Mouse (Mus musculus): ENCODE results near the gene Prdx1. TPM values are rescaled to one million over a fixed set of nuclear protein-coding genes. Genes with fewer than 3 reads are reported as not detected.

Prdx1 gene
- polyA plus RNA-seq, 1 experiment from 2014 or later, result 1,105 TPM

DNA sequence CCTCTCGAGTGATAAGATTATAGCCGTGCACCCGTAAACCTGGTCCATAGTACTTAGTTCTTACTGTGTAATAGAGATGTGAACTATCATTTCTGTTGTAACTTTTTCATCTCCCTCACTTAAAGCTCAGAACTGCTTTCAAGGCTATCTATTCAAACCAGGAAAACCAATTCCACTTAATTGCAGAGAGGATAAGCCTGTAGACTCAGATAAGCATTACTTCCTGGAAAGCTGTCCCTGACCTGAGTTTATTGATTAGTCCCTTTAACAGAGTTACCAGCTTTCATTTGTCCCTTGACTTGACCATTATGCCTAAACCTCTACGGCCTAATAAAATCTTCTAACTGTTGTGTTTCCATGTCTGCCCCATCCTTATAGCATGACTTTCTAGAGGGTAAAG, 1.4 kb upstream of the Prdx1 start:
- WGBS, result 92% methylated on average over 4 of the region's 4 CpGs

DNA sequence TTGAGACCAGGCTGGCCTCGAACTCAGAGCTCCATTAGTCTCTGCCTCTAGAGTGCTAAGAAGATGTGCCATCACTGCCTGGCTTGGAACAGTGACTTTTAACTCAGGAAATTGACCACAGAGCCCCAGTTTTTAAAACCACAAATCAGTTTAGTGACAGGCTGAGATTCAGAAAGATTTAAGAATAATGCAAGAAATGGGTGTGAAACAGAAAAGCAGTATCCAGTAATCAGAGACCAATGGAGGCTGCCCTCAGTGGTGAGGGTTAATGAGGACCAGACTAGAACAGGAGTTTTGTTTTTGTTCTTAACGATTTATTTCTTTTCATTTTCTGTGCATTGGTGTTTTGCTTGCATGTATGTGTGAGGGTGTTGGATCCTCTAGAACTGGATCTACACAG, 679 bp upstream of the Prdx1 start:
- 60% methylated on average over 2 of the region's 2 CpGs for WGBS
- peak overlapping the region; percentile 92 for H3K27ac ChIP-seq (replicated peaks; ENCODE audit: low read depth, low read length)
- peak overlapping the region; percentile 85 for H3K4me2 ChIP-seq (ENCODE audit: low read depth, low read length)
- no peaks in the 10 kb centered on the region for H3K27me3 ChIP-seq (replicated peaks; ENCODE audit: control insufficient read depth, insufficient read depth, low read length)
- DNase-seq (ENCODE audit: low spot score) (no peak), ATAC-seq (ENCODE audit: low read depth) (no peak)
- H3K4me3 ChIP-seq (ENCODE audit: low read depth, low read length), result peak overlapping the region; percentile 57
- peaks cover 14% of the 10 kb centered on the region for H3K4me1 ChIP-seq (ENCODE audit: control insufficient read depth, insufficient read depth, low read length)
- H3K9ac ChIP-seq (ENCODE audit: low read depth, low read length), result peak overlapping the region; percentile 74
- peaks cover 20% of the 10 kb centered on the region for H3K36me3 ChIP-seq (ENCODE audit: control insufficient read depth, insufficient read depth, low read length)
- no peaks in the 10 kb centered on the region for H3K9me3 ChIP-seq (ENCODE audit: control insufficient read depth, low read length)

More for the DNA sequence above, 1.4 kb upstream of the Prdx1 start:
- DNase-seq (ENCODE audit: low spot score), result no peak
- H3K4me2 ChIP-seq (ENCODE audit: low read depth, low read length), result no peak overlapping the region
- ATAC-seq (ENCODE audit: low read depth), result no peak
- peaks cover 13% of the 10 kb centered on the region for H3K36me3 ChIP-seq (ENCODE audit: control insufficient read depth, insufficient read depth, low read length)
- H3K4me3 ChIP-seq (ENCODE audit: low read depth, low read length), result no peak overlapping the region
- H3K9ac ChIP-seq (ENCODE audit: low read depth, low read length), result no peak overlapping the region
- no peaks in the 10 kb centered on the region for H3K27me3 ChIP-seq (replicated peaks; ENCODE audit: control insufficient read depth, insufficient read depth, low read length)
- H3K9me3 ChIP-seq (ENCODE audit: control insufficient read depth, low read length), result no peaks in the 10 kb centered on the region
- peaks cover 14% of the 10 kb centered on the region for H3K4me1 ChIP-seq (ENCODE audit: control insufficient read depth, insufficient read depth, low read length)
- no peak overlapping the region for H3K27ac ChIP-seq (replicated peaks; ENCODE audit: low read depth, low read length)

GRCm38 (mm10) chr4:116687041-116687440, 1.7 kb downstream of the Prdx1 start:
- Histone ChIP-seq H3K9ac (ENCODE audit: low read depth, low read length) (peak overlapping the region; percentile 74), H3K9me3 (ENCODE audit: control insufficient read depth, low read length) (no peaks in the 10 kb centered on the region), H3K4me3 (ENCODE audit: low read depth, low read length) (peak overlapping the region; percentile 57), H3K27me3 (replicated peaks; ENCODE audit: control insufficient read depth, insufficient read depth, low read length) (no peaks in the 10 kb centered on the region), H3K4me2 (ENCODE audit: low read depth, low read length) (peak overlapping the region; percentile 85), H3K36me3 (ENCODE audit: control insufficient read depth, insufficient read depth, low read length) (peaks cover 42% of the 10 kb centered on the region), H3K4me1 (ENCODE audit: control insufficient read depth, insufficient read depth, low read length) (peaks cover 14% of the 10 kb centered on the region), H3K27ac (replicated peaks; ENCODE audit: low read depth, low read length) (no peak overlapping the region)
- 17% methylated on average over 1 of the region's 1 CpGs for WGBS
- DNase-seq (ENCODE audit: low spot score) (no peak), ATAC-seq (ENCODE audit: low read depth) (no peak)

- DNase-seq (ENCODE audit: low spot score) (no peak), ATAC-seq (ENCODE audit: low read depth) (no peak)
- Histone ChIP-seq H3K27me3 (replicated peaks; ENCODE audit: control insufficient read depth, insufficient read depth, low read length) (no peaks in the 10 kb centered on the region), H3K9ac (ENCODE audit: low read depth, low read length) (no peak overlapping the region), H3K36me3 (ENCODE audit: control insufficient read depth, insufficient read depth, low read length) (peaks cover 65% of the 10 kb centered on the region), H3K4me1 (ENCODE audit: control insufficient read depth, insufficient read depth, low read length) (peaks cover 14% of the 10 kb centered on the region), H3K9me3 (ENCODE audit: control insufficient read depth, low read length) (no peaks in the 10 kb centered on the region), H3K27ac (replicated peaks; ENCODE audit: low read depth, low read length) (no peak overlapping the region), H3K4me2 (ENCODE audit: low read depth, low read length) (no peak overlapping the region), H3K4me3 (ENCODE audit: low read depth, low read length) (no peak overlapping the region)
- WGBS, result 86% methylated on average over 4 of the region's 4 CpGs
These were observed 4.0 kb downstream of the Prdx1 start for GRCm38 (mm10) chr4:116689309-116689876.

GRCm38 (mm10) chr4:116692146-116692545, 6.8 kb downstream of the Prdx1 start:
- Histone ChIP-seq H3K4me1 (ENCODE audit: control insufficient read depth, insufficient read depth, low read length) (peaks cover 2% of the 10 kb centered on the region; the same call in 1 of the 2 replicates), H3K27me3 (replicated peaks; ENCODE audit: control insufficient read depth, insufficient read depth, low read length) (no peaks in the 10 kb centered on the region), H3K36me3 (ENCODE audit: control insufficient read depth, insufficient read depth, low read length) (peaks cover 93% of the 10 kb centered on the region), H3K9me3 (ENCODE audit: control insufficient read depth, low read length) (no peaks in the 10 kb centered on the region), H3K27ac (replicated peaks; ENCODE audit: low read depth, low read length) (no peak overlapping the region), H3K4me2 (ENCODE audit: low read depth, low read length) (no peak overlapping the region), H3K4me3 (ENCODE audit: low read depth, low read length) (no peak overlapping the region), H3K9ac (ENCODE audit: low read depth, low read length) (no peak overlapping the region)
- 88% methylated on average over 2 of the region's 2 CpGs for WGBS
- no peak for ATAC-seq (ENCODE audit: low read depth)
- DNase-seq (ENCODE audit: low spot score), result no peak

DNA sequence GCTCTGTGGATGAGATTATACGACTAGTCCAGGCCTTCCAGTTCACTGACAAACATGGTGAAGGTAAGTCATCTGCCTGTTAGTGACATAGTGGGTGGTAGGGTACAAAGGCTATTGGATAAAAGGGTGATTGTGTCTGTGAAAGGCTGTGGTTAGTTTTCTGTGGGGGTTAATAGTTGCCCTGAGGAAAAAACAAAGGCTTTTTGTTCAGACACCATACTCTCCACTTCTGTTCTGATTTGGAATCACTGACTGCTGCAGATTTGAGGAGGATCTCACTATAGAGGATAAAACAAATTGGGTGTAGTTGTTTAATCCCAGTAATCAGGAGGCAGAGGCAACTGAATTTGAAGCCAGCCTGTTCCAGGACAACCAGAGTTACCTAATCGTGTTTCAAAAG, 8.4 kb downstream of the Prdx1 start:
- Histone ChIP-seq H3K9me3 (ENCODE audit: control insufficient read depth, low read length) (no peaks in the 10 kb centered on the region), H3K4me2 (ENCODE audit: low read depth, low read length) (no peak overlapping the region), H3K27ac (replicated peaks; ENCODE audit: low read depth, low read length) (no peak overlapping the region), H3K4me1 (ENCODE audit: control insufficient read depth, insufficient read depth, low read length) (no peaks in the 10 kb centered on the region), H3K27me3 (replicated peaks; ENCODE audit: control insufficient read depth, insufficient read depth, low read length) (no peaks in the 10 kb centered on the region), H3K4me3 (ENCODE audit: low read depth, low read length) (no peak overlapping the region), H3K9ac (ENCODE audit: low read depth, low read length) (no peak overlapping the region), H3K36me3 (ENCODE audit: control insufficient read depth, insufficient read depth, low read length) (peaks cover 98% of the 10 kb centered on the region)
- ATAC-seq (ENCODE audit: low read depth) (no peak), DNase-seq (ENCODE audit: low spot score) (no peak)
- WGBS, result 71% methylated on average over 2 of the region's 2 CpGs

- DNase-seq (ENCODE audit: low spot score) (no peak), ATAC-seq (ENCODE audit: low read depth) (no peak)
- H3K36me3 ChIP-seq (ENCODE audit: control insufficient read depth, insufficient read depth, low read length), result peaks cover 78% of the 10 kb centered on the region
- no peaks in the 10 kb centered on the region for H3K27me3 ChIP-seq (replicated peaks; ENCODE audit: control insufficient read depth, insufficient read depth, low read length)
- no peak overlapping the region for H3K9ac ChIP-seq (ENCODE audit: low read depth, low read length)
- WGBS, result 84% methylated on average over 2 of the region's 2 CpGs
- H3K4me3 ChIP-seq (ENCODE audit: low read depth, low read length), result no peak overlapping the region
- no peaks in the 10 kb centered on the region for H3K4me1 ChIP-seq (ENCODE audit: control insufficient read depth, insufficient read depth, low read length)
- H3K9me3 ChIP-seq (ENCODE audit: control insufficient read depth, low read length), result no peaks in the 10 kb centered on the region
- no peak overlapping the region for H3K4me2 ChIP-seq (ENCODE audit: low read depth, low read length)
- no peak overlapping the region for H3K27ac ChIP-seq (replicated peaks; ENCODE audit: low read depth, low read length)
These were observed 13.5 kb downstream of the Prdx1 start for GRCm38 (mm10) chr4:116698693-116699342.

DNA sequence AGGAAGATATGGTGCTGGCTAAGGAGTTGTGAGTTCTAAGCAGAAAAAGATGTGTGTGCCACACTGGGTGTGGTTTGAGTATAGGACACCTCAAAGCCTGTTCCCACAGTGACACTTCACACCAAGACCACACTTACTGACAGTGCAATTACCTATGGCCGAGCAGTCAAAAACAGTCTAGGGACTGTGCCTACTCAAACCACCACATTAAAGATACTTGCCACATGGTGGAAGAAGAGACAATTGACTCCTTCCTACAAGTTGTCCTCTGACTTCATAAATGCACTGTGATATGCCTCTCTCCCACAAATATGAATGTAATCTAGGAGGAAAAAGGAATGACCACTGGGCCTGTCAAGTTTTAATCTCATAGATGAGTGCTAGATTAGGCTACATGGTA, 15.6 kb downstream of the Prdx1 start:
- ATAC-seq (ENCODE audit: low read depth) (no peak), DNase-seq (ENCODE audit: low spot score) (no peak)
- H3K36me3 ChIP-seq (ENCODE audit: control insufficient read depth, insufficient read depth, low read length), result peaks cover 64% of the 10 kb centered on the region
- H3K9ac ChIP-seq (ENCODE audit: low read depth, low read length), result no peak overlapping the region
- no peak overlapping the region for H3K4me2 ChIP-seq (ENCODE audit: low read depth, low read length)
- no peaks in the 10 kb centered on the region for H3K27me3 ChIP-seq (replicated peaks; ENCODE audit: control insufficient read depth, insufficient read depth, low read length)
- WGBS, result 76% methylated on average over 1 of the region's 1 CpGs
- no peak overlapping the region for H3K4me3 ChIP-seq (ENCODE audit: low read depth, low read length)
- H3K9me3 ChIP-seq (ENCODE audit: control insufficient read depth, low read length), result no peaks in the 10 kb centered on the region
- no peak overlapping the region for H3K27ac ChIP-seq (replicated peaks; ENCODE audit: low read depth, low read length)
- no peaks in the 10 kb centered on the region for H3K4me1 ChIP-seq (ENCODE audit: control insufficient read depth, insufficient read depth, low read length)

DNA sequence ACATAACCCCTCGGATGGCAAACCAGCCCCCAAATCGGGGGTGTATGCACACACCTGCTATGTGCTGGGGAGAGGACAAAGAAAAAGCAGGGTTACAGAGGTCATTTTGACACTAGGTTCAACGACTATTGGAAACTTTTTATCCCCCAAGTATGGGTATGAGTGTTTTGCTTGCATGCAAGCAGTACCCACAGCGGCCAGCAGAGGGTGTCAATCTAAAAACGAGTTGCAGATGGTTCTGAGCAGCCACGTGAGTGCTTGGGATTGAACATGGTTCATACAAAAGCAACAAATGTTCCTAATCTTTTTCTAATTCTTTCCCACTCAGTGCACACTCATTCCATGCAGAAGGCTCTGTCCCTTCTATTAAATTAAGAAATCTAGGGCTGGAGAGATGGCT, 18.5 kb downstream of the Prdx1 start:
- Histone ChIP-seq H3K4me2 (ENCODE audit: low read depth, low read length) (no peak overlapping the region), H3K27me3 (replicated peaks; ENCODE audit: control insufficient read depth, insufficient read depth, low read length) (no peaks in the 10 kb centered on the region), H3K4me1 (ENCODE audit: control insufficient read depth, insufficient read depth, low read length) (peaks cover 5% of the 10 kb centered on the region; the same call in 1 of the 2 replicates), H3K9me3 (ENCODE audit: control insufficient read depth, low read length) (no peaks in the 10 kb centered on the region), H3K36me3 (ENCODE audit: control insufficient read depth, insufficient read depth, low read length) (peaks cover 36% of the 10 kb centered on the region), H3K27ac (replicated peaks; ENCODE audit: low read depth, low read length) (no peak overlapping the region), H3K4me3 (ENCODE audit: low read depth, low read length) (no peak overlapping the region), H3K9ac (ENCODE audit: low read depth, low read length) (no peak overlapping the region)
- WGBS, result 41% methylated on average over 6 of the region's 6 CpGs
- ATAC-seq (ENCODE audit: low read depth), result no peak
- DNase-seq (ENCODE audit: low spot score), result peak; percentile 62
